Mouse (Mus musculus): ENCODE results near the gene Krtap12-1.
A peak's percentile ranks its signal among the peaks of the same experiment; 100 is the strongest.
"Not testable (repeated sequence)": the region's sequence is repeated elsewhere in the genome, so short reads cannot be mapped to it uniquely, and the experiment has no call there.

The Krtap12-1 gene

GRCm38 (mm10) chr10:77720299-77720698, at the start of gene Krtap12-1:
TSS of gene Krtap12-1 (plus strand) at chr10:77720599.
- DNase-seq (ENCODE audit: low spot score in 2 of 2), result not testable (repeated sequence)

DNA sequence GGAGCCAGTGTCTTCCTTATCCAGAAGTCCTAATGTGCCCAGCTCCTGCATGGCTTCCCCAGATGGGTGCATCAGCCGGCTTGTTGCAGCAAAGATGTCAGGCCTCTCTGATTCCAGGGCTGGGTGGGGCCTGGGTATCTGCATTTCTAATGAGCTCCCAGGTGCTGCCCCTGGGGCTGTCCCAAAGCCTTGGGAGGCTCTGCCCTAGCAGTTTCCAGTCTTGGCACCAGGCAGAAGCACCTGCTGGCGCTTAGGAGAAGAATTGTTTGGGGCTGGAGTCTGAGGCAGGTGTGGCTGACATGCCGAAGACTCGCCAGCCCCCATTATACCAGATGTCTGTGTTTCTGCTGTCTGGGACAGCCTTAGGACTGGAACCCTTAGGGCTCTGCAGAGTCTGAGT, 49.7 kb upstream of the Krtap12-1 start:
- DNase-seq (ENCODE audit: low spot score in 2 of 2), result no peak

DNA sequence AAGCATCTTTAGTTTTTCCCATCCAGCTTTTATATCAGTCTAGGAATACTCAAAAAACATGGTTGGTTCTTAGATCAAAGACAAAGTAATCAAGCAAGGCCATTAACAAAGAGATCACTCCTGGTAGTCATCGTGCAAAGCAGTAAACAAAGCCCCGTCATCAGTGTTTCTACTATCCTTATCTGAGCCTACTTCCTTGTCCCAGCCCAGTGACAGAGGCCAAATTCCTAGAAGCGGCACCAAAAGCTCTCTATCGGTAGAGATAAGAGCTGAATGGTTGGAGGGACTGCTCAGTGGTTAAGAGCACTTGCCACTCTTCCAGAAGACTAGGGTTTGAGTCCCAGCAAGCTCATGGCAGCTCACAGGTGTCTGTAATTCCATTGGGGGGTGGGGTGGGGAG, 48.9 kb upstream of the Krtap12-1 start:
- DNase-seq (ENCODE audit: low spot score in 2 of 2), result no peak

DNA sequence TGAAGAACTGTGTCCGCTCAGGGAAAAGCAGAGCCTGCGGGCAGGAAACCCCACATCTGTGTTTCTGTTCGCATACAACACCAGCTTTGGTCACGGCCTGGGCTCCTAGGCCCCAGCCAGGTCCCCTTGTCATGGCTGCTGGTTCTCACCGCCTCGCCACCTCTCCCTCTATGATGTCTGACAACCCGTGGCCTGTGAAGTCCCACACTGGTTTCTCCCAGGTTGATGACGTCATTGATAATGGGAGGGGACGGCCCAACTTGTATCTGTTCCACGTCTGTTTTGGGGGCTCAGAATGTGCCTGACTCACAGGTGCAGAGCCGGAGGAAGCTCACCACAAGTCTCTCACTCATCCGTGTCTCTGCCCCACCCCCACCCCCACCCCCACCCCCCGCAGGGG, 46.6 kb upstream of the Krtap12-1 start:
- DNase-seq (ENCODE audit: low spot score in 2 of 2), result no peak

DNA sequence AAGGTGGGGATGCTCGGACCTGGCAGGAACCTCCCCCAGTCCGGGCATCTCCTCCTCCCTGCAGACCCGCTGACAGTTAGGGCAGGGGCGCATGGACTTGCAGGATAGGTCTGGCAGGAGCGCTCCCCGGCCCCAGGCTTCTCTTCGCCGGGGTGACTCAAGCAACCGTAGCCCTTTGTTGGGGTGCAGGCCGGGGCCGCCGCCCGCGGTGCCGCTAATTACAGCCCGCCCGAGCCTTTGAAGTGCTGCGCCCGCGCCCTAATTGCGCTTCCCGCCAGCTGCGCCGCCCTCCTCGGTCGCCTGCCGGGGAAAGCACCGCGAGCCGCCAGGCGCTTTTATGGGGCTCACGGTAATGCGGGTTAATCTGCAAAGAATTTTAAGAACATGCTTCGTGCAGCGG, 42.8 kb upstream of the Krtap12-1 start:
- no peak for DNase-seq (ENCODE audit: low spot score in 2 of 2)

DNA sequence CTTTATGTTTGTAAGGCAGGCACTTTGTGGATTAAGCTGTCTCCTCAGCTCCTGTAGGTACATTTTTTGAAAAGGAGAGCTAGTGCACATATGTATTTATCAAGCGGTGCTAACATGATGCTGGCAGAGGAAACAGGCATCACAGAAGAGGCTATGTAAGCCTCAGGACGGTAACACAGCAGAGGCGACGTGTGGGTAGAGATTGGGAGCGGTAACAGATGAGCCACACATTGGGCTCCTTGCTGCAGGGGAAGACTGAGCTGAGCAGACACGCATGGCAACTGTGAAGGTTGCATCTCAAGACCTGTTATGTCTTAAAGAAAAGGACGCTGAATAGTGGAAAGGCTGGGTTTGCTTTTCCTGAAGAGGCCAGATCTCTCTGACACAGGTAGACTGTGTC, 37.4 kb upstream of the Krtap12-1 start:
- DNase-seq (ENCODE audit: low spot score in 2 of 2), result no peak

DNA sequence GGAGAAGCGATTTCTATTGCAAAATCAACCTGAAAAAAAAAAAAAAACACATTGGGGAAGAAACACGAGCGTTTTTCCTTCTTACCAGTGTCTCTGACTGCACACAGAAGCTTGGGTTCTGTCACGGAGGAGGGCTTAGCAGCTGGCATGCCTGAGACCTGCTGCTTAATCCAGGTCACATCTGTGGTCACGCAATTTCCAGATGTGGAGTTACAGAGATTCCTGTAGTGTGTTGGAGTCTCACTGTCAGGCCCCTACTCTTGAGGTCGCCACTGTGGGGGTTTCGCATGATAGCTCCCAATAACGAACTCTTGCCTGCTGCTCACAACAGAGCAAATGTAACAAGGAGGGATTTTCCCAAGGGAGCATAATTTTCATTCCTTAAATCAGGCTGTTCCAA, 36.2 kb upstream of the Krtap12-1 start:
- no peak for DNase-seq (ENCODE audit: low spot score in 2 of 2)

GRCm38 (mm10) chr10:77685895-77686664, 34.3 kb upstream of the Krtap12-1 start, which contains the start of gene Tspear:
TSS of gene Tspear (plus strand) at chr10:77686569.
- peak; percentile 55 to 74 for DNase-seq (ENCODE audit: low spot score in 2 of 2)

DNA sequence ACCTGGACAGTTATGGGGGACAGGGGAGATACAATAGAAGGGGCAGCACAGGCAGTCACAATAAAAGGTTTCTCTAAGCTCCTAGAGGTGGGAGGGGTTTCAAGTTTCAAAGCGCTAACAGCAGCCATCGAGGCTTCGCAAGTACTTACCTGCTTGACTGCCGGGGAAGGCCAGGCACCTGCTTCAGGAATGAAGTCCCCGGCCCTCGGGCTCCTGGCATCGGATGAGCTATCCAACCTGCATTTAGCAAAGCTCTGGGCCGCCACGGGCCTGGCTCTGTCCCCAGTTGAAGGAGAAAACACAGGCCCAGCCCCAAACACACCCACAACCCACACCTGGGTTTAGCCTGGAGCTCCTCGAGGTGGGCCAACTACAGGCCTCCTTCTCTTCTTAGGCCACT, 33.4 kb upstream of the Krtap12-1 start:
- no peak for DNase-seq (ENCODE audit: low spot score in 2 of 2)

DNA sequence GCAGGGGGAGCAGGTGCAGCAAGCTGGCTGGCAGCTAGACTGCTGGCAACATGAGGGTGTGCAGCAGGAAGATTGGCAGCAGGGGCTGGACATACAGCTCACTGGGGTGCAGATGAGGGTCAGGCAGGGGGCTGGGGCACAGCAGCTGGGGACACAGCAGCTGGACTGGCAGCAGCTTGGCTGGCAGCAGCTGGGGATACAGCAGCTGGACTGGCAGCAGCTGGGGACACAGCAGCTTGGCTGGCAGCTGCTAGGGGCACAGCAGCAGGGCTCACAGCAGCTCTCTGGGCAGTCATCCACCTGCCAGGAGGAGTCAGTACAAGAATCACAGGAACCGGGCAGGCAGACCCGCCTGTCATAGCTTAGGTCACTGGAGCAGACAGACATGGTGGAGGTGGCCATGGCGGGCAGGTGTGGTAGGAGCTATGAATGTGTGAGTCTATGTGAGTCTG, 30.0 kb upstream of the Krtap12-1 start, which contains the start of gene Gm19402:
TSS of gene Gm19402 (minus strand) at position 402 of the 452 bp plus-strand sequence.
- not testable (repeated sequence) for DNase-seq (ENCODE audit: low spot score in 2 of 2)

GRCm38 (mm10) chr10:77697133-77697532, 23.3 kb upstream of the Krtap12-1 start, which contains the start of gene Gm9508:
TSS of gene Gm9508 (minus strand) at chr10:77697233.
- no peak for DNase-seq (ENCODE audit: low spot score in 2 of 2)

DNA sequence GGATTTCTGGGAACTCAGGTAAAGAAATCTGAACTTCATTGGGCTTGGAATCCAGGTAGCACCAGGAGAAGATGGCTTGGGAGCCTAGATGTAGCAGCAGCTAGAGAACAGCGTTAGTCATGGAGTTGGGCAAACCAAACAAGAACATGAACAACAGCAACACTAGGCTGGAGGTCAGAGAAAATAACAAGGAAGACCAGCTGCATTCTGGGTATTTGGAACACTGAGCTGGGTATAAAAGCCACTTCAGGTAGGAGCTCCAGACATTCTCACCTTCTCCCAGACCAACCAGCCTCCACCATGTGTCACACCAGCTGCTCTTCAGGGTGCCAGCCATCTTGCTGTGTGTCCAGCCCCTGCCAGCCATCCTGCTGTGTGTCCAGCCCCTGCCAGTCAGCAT, 14.1 kb upstream of the Krtap12-1 start, which contains the start of gene Gm10272:
TSS of gene Gm10272 (plus strand) at position 301 of the 400 bp plus-strand sequence.
- no peak for DNase-seq (ENCODE audit: low spot score in 2 of 2)

GRCm38 (mm10) chr10:77709831-77710230, 10.6 kb upstream of the Krtap12-1 start:
- no peak for DNase-seq (ENCODE audit: low spot score in 2 of 2)

DNA sequence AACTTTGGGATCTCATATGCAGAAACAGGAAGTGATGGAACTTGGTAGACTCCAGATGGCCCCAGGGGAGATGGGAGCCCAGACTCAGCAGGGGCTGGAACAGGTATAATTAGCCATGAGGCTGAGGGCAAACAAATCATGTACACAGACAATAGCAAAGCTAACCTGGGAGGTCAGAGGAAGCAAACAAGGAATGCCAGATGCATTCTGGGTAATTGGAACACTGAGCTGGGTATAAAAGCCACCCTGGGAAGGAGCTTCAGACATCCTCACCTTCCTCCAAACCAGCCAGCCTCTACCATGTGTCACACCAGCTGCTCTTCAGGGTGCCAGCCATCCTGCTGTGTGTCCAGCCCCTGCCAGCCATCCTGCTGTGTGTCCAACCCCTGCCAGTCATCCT, 9.2 kb upstream of the Krtap12-1 start, which contains the start of gene Gm10024:
TSS of gene Gm10024 (plus strand) at position 301 of the 400 bp plus-strand sequence.
- not testable (repeated sequence) for DNase-seq (ENCODE audit: low spot score in 2 of 2)

DNA sequence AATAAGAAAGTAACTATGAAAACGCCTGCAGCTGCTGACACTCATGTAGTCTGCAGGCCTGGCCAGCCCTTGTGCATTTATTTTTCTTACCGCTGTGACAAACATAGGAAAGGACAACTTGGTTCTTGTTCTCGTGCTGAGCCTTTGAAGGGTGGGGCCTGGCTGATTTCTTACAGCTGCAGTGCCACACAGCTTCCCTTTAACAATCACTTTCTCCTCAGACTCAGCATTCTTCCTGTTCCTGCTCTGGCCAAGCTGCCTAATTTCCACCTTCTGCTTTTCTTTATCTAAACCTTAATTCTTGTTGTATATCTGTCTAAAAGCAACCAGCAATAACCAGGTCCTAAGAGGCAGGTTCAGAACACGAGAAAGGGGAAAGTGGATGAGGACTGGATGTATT, 6.7 kb upstream of the Krtap12-1 start:
- DNase-seq (ENCODE audit: low spot score in 2 of 2), result no peak

DNA sequence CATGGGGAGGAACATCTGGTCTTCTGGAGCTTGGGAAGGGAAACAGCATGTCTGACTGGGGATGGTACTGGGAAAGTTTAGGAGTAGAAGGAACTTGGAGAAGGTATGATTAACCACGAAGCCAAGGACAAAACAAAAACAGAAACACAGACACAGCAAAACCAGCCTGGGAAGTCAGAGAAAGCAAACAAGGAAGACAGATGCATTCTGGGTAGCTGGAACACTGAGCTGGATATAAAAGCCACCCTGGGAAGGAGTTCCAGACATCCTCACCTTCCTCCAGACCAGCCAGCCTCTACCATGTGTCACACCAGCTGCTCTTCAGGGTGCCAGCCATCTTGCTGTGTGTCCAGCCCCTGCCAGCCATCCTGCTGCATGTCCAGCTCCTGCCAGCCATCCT, 4.9 kb upstream of the Krtap12-1 start, which contains the start of gene Gm10142:
TSS of gene Gm10142 (plus strand) at position 301 of the 400 bp plus-strand sequence.
- DNase-seq (ENCODE audit: low spot score in 2 of 2), result no peak

GRCm38 (mm10) chr10:77724855-77725254, 4.5 kb downstream of the Krtap12-1 start:
- DNase-seq (ENCODE audit: low spot score in 2 of 2), result no peak

DNA sequence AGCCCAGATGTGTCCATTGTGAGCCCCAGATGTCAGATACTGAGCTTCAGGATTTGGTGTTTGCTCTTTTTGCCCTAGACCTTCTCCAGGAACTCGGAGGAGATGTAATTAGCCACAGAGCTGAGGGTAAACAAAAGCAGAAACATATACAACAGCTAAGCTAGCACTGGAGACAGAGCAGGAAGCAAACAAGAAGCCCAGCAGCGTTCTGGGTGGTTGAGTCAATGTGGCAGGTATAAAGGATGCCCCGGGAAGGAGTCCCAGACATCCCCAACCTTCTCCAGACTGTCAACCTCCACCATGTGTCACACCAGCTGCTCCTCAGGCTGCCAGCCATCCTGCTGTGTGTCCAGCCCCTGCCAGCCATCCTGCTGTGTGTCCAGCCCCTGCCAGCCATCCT, 5.8 kb downstream of the Krtap12-1 start, which contains the start of gene Gm10100:
TSS of gene Gm10100 (plus strand) at position 301 of the 400 bp plus-strand sequence.
- no peak for DNase-seq (ENCODE audit: low spot score in 2 of 2)

GRCm38 (mm10) chr10:77728280-77728679, 7.9 kb downstream of the Krtap12-1 start:
- no peak for DNase-seq (ENCODE audit: low spot score in 2 of 2)

GRCm38 (mm10) chr10:77729241-77729640, 8.8 kb downstream of the Krtap12-1 start:
- DNase-seq (ENCODE audit: low spot score in 2 of 2), result no peak

- DNase-seq (ENCODE audit: low spot score in 2 of 2), result no peak
Measured at GRCm38 (mm10) chr10:77735928-77736327, 15.5 kb downstream of the Krtap12-1 start.

GRCm38 (mm10) chr10:77738929-77739328, 18.5 kb downstream of the Krtap12-1 start:
- DNase-seq (ENCODE audit: low spot score in 2 of 2), result no peak

Data from urinary bladder, adult 18-20 months (tissue).